Mouse (Mus musculus) thymus, adult 2 months (tissue): ENCODE results near the gene Phip. TPM values are rescaled to one million over a fixed set of nuclear protein-coding genes. Genes with fewer than 3 reads are reported as not detected.

ENCODE experiments used
- DNase-seq: peaks from one replicate; pipeline ENCODE4 v3.0.0; 2021
- H3K27ac ChIP-seq: fragments of 200-500 bp; 2 replicates; pipeline ENCODE4 v1.5.1; 2012; ENCODE audit warnings: low read length, control low read depth; ENCODE audit not compliant: control insufficient read depth, insufficient read depth
- H3K27me3 ChIP-seq: fragments of 200-500 bp; 2 replicates; pipeline ENCODE4 v1.6.1; 2012; ENCODE audit warnings: mild to moderate bottlenecking, low read length, moderate library complexity, mixed read lengths; ENCODE audit not compliant: control insufficient read depth, insufficient read depth
- H3K36me3 ChIP-seq: fragments of 200-500 bp; 2 replicates; pipeline ENCODE4 v1.6.1; 2012; ENCODE audit warnings: mild to moderate bottlenecking, low read length, moderate library complexity; ENCODE audit not compliant: control insufficient read depth, insufficient read depth
- H3K4me1 ChIP-seq: fragments of 200-500 bp; replicated peaks from 2 replicates; pipeline ENCODE4 v1.6.1; 2012; ENCODE audit warnings: low read length; ENCODE audit not compliant: control insufficient read depth, insufficient read depth
- H3K4me3 ChIP-seq: fragments of 200-500 bp; 2 replicates; pipeline ENCODE4 v1.5.1; 2012; ENCODE audit warnings: mild to moderate bottlenecking, low read length, control low read depth, moderate library complexity; ENCODE audit not compliant: control insufficient read depth, insufficient read depth
- CTCF ChIP-seq: fragments of 200-500 bp; IDR thresholded peaks from 2 replicates; pipeline ENCODE4 v1.5.1; 2012; ENCODE audit warnings: mild to moderate bottlenecking, control low read depth, low read length, moderate library complexity, borderline replicate concordance; ENCODE audit not compliant: control insufficient read depth, poor library complexity, insufficient read depth; ENCODE audit errors: extremely low read depth
- POLR2A ChIP-seq: fragments of 200-500 bp; IDR thresholded peaks from 2 replicates; pipeline ENCODE4 v1.6.1; 2012; ENCODE audit warnings: mild to moderate bottlenecking, low read length, control low read depth, moderate library complexity; ENCODE audit not compliant: control insufficient read depth, poor library complexity, insufficient read depth; ENCODE audit errors: extremely low read depth
- WGBS: fragments of 180-500 bp; shearing (Covaris S2); methylation state at CpG from one replicate; pipeline ENCODE4 v1.1.7; 2018; 5-methylcytosine and 5-hydroxymethylcytosine counted together
- polyA plus RNA-seq: library from polyadenylated mRNA; depleted of rRNA; stranded (reverse); fragments of >200 nt; gene quantifications from 2 replicates; pipeline ENCODE4 v1.2.3, GENCODE M21; 2012; rRNA removed

The Phip gene
- polyA plus RNA-seq, 1 experiment = 9.1 TPM

DNA sequence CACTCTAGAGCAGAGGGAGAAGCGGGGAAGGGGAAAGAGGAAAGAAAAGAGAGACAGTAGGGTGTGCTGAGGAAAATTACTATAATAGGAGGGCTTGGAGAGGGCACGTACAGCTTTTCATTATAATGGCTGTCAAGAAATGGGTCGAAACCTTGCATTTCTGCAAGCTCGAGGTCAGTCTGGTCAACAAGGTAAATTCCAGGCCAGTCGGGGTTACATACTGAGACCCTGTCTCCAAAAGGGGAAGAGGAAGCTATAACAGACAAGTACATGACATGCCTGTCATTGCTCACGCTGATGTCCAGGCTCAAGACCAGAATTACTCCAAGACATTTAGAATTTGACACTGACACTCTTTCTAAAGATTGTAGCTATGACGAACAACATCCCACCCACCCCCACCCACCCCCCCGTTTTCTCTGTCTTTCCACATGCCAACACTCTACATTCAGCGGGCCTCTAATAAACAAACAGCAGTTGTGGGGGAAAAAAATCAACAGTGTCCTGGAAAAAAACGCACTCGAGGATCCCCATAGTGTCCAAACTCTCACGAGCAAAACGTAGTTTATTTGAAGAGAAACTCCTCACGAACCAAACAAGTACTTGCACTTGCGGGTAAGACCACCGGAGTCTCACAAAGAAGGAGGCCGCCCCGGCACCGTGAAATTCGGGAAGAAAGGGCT, 146.2 kb downstream of the Phip start, which contains the start of gene Irak1bp1:
Gene Irak1bp1, plus strand, starts transcription at position 534 of the 683 bp plus-strand sequence.
- WGBS = 12% methylated on average over 20 of the region's 20 CpGs
- Histone ChIP-seq H3K27me3 (no peaks in the 10 kb centered on the region), H3K27ac (no peak within 1 kb of the TSS), H3K4me3 (peak within 1 kb of the TSS; percentile 72), H3K36me3 (no peaks in the 10 kb centered on the region), H3K4me1 (no peaks in the 10 kb centered on the region)
- no peak for DNase-seq
- TF ChIP-seq CTCF = no peak
- TF ChIP-seq POLR2A = no peak

GRCm38 (mm10) chr9:82826426-82826825, 148.9 kb downstream of the Phip start:
- Histone ChIP-seq H3K36me3 (no peaks in the 10 kb centered on the region), H3K27me3 (no peaks in the 10 kb centered on the region), H3K27ac (no peak overlapping the region), H3K4me3 (no peak overlapping the region), H3K4me1 (no peaks in the 10 kb centered on the region)
- 99% methylated on average over 6 of the region's 6 CpGs for WGBS
- TF ChIP-seq CTCF (no peak), POLR2A (no peak)
- DNase-seq = no peak

Other genes with a start within 250 kb of the Phip start
- 5.6 and 6.7 TPM in 2 replicates for gene Irak1bp1, start 146.0 kb downstream of the Phip start, polyA plus RNA-seq
- gene Hmgn3, start 171.2 kb upstream of the Phip start, polyA plus RNA-seq = 6.6 and 9.0 TPM in 2 replicates